Mouse (Mus musculus): Measurements from ENCODE around the gene Wdr5b.

The Wdr5b gene

DNA sequence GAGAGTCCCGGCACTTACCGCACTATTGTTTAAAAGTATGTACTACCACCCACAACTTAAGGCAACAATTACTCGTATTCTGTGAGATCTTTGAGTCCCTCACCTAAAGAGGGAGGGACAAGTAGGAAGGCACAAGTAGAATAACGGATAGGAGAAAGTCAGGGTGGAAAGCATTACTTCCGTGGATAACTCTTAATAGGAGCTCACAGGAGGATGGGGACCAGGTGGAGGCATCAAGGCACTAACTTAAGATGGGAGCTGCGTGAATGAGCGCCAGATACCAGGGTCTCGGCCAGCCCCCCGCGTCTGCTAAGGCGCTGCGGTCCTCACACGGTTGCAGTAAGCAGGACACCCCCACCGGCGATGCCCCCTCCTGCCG, 30.1 kb downstream of the Wdr5b start:
- DNase-seq (ENCODE audit: low spot score in 2 of 2), result no peak

DNA sequence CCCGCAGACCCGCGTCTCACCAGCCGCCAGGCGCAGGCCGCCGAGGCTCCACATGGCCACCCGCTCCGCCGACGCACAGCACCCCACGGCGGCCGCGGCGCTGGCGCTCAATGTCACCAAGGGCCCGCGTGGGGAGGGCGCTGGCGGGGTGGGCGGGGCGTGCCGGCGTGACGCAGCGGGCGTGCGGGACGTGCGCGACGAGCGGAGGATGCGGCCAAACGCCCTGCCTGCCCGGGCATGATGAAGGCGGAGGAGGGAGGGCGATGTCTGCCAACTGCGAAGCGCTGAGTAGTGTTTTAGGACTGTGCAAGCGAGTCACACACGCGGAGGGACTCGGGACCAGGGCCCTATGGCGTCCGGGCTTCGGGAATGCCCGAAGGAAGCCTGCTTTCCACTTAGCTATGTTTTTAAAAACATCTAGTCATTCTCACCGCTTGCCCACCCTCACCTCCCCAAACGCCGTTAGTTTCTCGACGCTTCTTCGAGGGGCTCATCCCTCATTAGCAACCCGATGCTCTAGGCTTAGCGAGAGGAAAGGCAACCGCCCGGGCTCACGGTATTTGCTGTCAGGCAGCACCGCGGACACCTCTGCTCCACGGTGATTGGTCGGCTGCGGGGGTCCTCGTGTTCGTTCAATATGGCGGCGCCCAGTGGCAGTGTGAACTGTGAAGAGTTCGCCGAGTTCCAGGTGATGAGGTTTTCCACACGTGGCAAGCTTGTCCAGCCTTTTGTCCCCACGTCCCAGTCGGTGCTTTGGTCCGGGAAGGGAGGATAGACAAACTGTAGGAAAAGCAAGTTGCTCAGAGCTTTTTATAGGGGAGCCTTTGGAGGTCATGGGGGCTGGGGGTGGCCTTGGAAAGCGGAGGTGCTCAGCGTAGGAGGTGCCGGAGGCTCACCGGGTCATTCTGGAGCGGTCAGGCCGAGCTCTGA, 30.7 kb downstream of the Wdr5b start, which contains the start of the genes Fam162a and Ccdc58:
Gene Fam162a, minus strand, starts transcription at position 145 of the 930 bp plus-strand sequence.
Gene Ccdc58, plus strand, starts transcription at position 236 of the 930 bp plus-strand sequence.
- DNase-seq (ENCODE audit: low spot score in 2 of 2), result peak; percentile 85 to 90

DNA sequence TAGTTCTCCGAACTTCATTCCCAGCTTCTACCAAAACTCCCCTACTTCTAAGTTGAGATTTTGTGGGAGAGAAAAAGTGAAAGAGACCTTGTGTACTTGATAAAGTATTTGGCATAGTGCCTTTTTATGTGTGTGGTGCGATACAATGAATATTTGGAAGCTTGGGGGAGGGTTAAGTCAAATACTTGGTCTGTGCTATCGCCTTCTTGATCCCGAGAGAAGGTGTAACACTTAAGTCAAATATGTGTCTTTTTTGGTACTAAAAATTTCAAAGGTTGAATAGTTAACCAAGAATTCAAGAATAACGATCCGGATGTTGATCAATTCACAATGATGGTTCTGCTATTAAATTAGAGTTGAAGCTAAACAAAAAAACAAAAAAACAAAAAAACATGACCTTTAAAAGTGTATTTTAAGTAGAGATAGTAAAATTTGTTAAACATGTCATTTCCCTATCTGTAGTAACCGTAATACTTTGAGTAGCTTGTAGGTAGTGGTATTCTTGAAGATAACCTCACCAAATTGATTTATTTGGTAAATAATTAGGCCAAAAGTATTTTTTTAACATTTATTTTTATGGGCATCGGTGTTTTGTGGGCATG, 31.5 kb downstream of the Wdr5b start:
- no peak for DNase-seq (ENCODE audit: low spot score in 2 of 2)

DNA sequence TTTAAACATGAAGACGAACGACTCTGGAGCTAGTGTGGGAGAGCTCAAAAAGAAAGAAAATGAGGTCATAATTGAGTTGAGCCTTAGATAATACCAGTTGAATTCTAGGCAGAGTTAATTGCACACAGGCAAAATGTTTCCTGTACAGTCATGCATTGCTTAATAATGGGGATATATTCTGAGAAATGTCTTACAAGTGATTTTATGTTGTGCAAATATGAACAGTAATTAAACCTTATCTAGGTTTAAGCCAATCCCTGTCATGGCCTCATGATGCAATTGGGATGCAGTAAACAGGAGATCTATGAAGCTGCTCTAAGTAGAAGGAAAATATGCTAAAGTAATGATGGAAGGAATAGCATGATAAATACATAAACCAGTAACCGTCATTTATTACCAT, 33.8 kb downstream of the Wdr5b start:
- DNase-seq (ENCODE audit: low spot score in 2 of 2), result no peak

DNA sequence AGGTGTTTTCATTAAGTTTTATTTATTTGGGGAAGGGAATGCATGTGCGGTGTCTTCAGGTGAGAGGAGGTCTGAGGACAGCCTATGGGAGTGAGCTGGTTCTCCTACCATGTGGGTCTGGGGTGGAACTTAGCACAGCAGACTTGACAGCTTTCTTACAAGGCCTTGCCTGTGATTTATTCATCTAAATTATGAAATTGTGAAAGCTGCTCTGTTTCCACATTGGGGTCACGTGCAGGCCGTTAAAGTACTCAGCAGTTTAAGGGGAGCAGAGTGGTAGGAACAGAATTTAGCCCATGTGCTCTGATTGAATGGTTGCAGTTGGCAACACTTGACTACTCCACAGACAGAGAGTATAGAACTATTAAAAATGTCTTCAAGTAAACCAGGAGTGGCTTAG, 38.9 kb downstream of the Wdr5b start:
- DNase-seq (ENCODE audit: low spot score in 2 of 2), result no peak

DNA sequence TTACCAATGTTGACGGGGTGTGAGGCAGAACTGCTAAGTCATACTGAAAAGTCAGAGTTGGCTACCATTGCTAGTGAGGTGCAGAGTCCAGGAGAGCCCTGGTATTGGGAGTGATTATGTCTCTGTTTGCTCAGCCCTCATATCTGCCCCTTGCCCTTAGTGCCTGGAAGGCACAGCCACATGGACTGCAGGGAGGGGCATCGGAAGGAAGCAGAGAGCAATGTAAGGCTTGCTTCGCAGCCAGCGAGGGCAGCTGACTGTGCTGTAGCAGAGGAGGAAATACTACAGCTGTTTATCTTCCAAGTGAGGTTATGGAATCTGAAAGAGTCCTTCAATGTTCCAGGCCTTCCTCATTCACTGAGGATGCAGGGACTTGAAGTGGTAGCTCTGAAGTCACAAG, 46.9 kb downstream of the Wdr5b start:
- DNase-seq (ENCODE audit: low spot score in 2 of 2), result no peak

DNA sequence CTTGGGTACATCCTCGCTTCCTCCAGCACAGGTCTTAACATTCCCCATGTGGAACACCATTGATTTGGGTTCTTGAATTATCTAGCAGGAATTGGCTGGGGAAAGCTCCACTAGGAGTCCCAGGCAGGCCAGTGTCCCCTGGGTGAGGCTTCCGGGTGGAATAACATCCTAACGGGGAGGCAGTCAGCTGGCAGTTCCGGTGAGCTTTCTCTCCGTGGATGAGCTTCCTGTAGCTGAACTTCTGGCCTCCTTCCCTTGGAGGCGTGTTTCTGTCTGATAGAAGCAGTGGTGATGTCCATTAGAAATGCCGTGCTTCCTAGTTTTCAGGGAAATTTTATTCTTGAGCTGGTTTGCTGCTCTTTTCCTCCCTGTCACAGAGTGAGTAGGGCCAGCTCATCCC, 48.1 kb downstream of the Wdr5b start:
- no peak for DNase-seq (ENCODE audit: low spot score in 2 of 2)

DNA sequence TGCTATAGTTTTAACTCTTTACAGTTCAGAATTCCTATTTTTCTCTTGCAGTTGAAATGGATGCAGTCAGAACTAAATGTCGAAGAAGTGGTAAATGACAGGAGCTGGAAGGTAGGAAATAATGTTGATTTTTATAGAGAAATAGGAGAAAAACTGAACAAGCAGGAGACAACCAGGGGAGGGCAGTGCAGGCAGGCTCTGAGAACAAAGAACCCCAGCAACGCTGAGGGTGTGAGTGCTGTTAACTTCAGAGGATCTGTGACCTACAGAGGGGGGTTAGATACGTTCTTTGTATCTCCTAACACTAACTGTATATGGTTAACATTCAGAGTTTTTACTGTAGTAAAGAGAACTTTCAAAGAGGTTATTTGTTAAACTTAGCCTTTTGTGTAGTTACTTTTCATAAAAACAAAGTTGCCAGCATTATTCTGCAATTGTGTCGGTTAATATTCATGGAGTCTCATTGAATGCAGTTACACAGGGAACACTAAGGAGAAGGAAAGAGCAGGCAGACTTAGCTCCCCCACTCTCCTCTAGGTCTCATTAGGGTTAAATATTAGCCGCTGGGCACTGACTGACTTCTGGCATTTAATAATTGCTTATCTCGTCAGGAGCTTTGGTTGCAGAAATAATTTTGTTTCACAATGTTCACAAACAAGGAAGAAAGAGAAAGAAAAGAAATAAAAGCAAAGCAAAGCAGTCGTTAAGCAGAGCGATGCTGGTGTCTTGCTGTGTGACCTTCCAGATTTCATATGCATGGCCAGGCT, 49.0 kb downstream of the Wdr5b start:
- DNase-seq (ENCODE audit: low spot score in 2 of 2), result no peak

DNA sequence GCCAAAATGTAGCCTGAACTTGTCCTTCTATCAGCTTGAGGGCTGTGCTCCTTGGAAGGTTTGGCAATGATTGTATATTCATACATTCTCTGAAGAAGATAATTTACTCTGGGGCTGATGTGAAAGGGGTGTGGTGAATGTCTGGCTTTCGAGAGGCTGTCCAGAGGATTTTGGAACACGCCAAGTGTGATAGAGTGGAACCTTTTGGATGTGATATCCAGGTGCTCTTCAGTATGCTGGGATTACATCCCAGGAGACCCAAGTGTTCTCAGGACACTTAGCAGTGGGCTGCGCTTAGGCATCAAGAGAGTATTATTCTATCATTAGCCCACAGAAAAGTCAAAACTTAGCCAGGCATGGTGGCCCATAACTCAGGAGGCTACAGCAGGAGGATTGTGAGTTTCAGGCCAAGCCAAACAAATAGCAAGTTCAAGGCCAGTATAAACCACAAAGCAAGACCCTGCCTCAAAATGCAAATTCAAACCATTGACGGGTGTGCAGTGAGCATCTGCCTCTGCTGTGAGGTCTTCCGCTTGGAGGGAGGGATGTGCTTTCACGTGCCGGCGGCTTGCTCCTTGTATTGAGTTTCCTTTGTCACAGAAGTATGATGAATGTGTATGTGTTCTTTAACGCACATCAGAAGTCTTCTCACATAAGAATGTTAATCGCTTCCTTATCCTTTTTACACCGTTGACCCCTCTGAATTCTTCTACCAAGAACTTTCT, 50.0 kb downstream of the Wdr5b start:
- DNase-seq (ENCODE audit: low spot score in 2 of 2), result no peak

All from natural killer cell, adult 2 months (primary cell).